Mouse (Mus musculus) adipocyte (in vitro differentiated cells): ENCODE results near the gene Dnah10.

Source experiments
- DNase-seq: peaks from one replicate; pipeline ENCODE4 v3.0.0-alpha.2; 2016; ENCODE audit warnings: low spot score

Dnah10 gene

GRCm38 (mm10) chr5:124812466-124812865 is 87.6 kb downstream of the Dnah10 start:
- DNase-seq = no peak

GRCm38 (mm10) chr5:124814797-124815196 is 89.9 kb downstream of the Dnah10 start:
- no peak for DNase-seq

GRCm38 (mm10) chr5:124817050-124817449 is 92.2 kb downstream of the Dnah10 start:
- DNase-seq = no peak

GRCm38 (mm10) chr5:124822128-124822894 is 97.4 kb downstream of the Dnah10 start:
- no peak for DNase-seq

GRCm38 (mm10) chr5:124830331-124830730 is 105.4 kb downstream of the Dnah10 start:
- DNase-seq = no peak

GRCm38 (mm10) chr5:124835218-124835617 is 110.3 kb downstream of the Dnah10 start:
- no peak for DNase-seq

GRCm38 (mm10) chr5:124836075-124836474 is 111.2 kb downstream of the Dnah10 start:
- no peak for DNase-seq

- no peak for DNase-seq
Measured at GRCm38 (mm10) chr5:124836621-124837020, 111.7 kb downstream of the Dnah10 start.

- no peak for DNase-seq
Measured at GRCm38 (mm10) chr5:124840202-124840601, 115.3 kb downstream of the Dnah10 start.

GRCm38 (mm10) chr5:124840669-124841068 is 115.8 kb downstream of the Dnah10 start:
- DNase-seq = no peak

- DNase-seq = peak; percentile 37
Measured at GRCm38 (mm10) chr5:124843386-124843785, 118.5 kb downstream of the Dnah10 start.

GRCm38 (mm10) chr5:124844929-124845328 is 120.0 kb downstream of the Dnah10 start:
- no peak for DNase-seq

- no peak for DNase-seq
Measured at GRCm38 (mm10) chr5:124847014-124847413, 122.1 kb downstream of the Dnah10 start.

- DNase-seq = no peak
Measured at GRCm38 (mm10) chr5:124848994-124849393, 124.1 kb downstream of the Dnah10 start.

GRCm38 (mm10) chr5:124851572-124851971 is 126.7 kb downstream of the Dnah10 start:
- DNase-seq = no peak

GRCm38 (mm10) chr5:124852294-124852693 is 127.4 kb downstream of the Dnah10 start:
- DNase-seq = no peak

GRCm38 (mm10) chr5:124853079-124853478 is 128.2 kb downstream of the Dnah10 start:
- DNase-seq = peak; percentile 58

- DNase-seq = no peak
Measured at GRCm38 (mm10) chr5:124854202-124854601, 129.3 kb downstream of the Dnah10 start.

- DNase-seq = no peak
Measured at GRCm38 (mm10) chr5:124860013-124860412, 135.1 kb downstream of the Dnah10 start.

GRCm38 (mm10) chr5:124861463-124861862 is 136.6 kb downstream of the Dnah10 start:
- no peak for DNase-seq

- DNase-seq = peak; percentile 99
Measured at GRCm38 (mm10) chr5:124862013-124862866, 137.4 kb downstream of the Dnah10 start, which contains the start of the genes Ccdc92 and Zfp664. Gene Ccdc92, minus strand, starts transcription at chr5:124862424. Gene Zfp664, plus strand, starts transcription at chr5:124862691.

- no peak for DNase-seq
Measured at GRCm38 (mm10) chr5:124862871-124863741, 138.2 kb downstream of the Dnah10 start.
